Mouse (Mus musculus): ENCODE measurements around the gene Adh6a. TPM values are rescaled to one million over a fixed set of nuclear protein-coding genes. Genes with fewer than 3 reads are reported as not detected.

Adh6a gene
- total RNA-seq (2015) (not detected in 2 replicates), total RNA-seq (2017) (not detected in 2 replicates)

- no peak for ATAC-seq (replicated peaks; ENCODE audit: poor library complexity)
Observed at GRCm38 (mm10) chr3:138312965-138313364, at the start of gene Adh6a. Adh6a (plus strand) TSS chr3:138313286.

GRCm38 (mm10) chr3:138264648-138265047 lies 48.4 kb upstream of the Adh6a start:
- ATAC-seq (replicated peaks; ENCODE audit: poor library complexity): no peak

- ATAC-seq (replicated peaks; ENCODE audit: poor library complexity): no peak
Observed at GRCm38 (mm10) chr3:138270507-138270906, 42.6 kb upstream of the Adh6a start.

GRCm38 (mm10) chr3:138271297-138271696 lies 41.8 kb upstream of the Adh6a start:
- no peak for ATAC-seq (replicated peaks; ENCODE audit: poor library complexity)

GRCm38 (mm10) chr3:138273080-138273479 lies 40.0 kb upstream of the Adh6a start:
- ATAC-seq (replicated peaks; ENCODE audit: poor library complexity): no peak

GRCm38 (mm10) chr3:138275100-138275499 lies 38.0 kb upstream of the Adh6a start:
- ATAC-seq (replicated peaks; ENCODE audit: poor library complexity): no peak

- no peak for ATAC-seq (replicated peaks; ENCODE audit: poor library complexity)
Observed at GRCm38 (mm10) chr3:138282556-138282955, 30.5 kb upstream of the Adh6a start.

GRCm38 (mm10) chr3:138283831-138284230 lies 29.3 kb upstream of the Adh6a start:
- no peak for ATAC-seq (replicated peaks; ENCODE audit: poor library complexity)

- ATAC-seq (replicated peaks; ENCODE audit: poor library complexity): no peak
Observed at GRCm38 (mm10) chr3:138285986-138286385, 27.1 kb upstream of the Adh6a start.

GRCm38 (mm10) chr3:138287686-138288085 lies 25.4 kb upstream of the Adh6a start:
- no peak for ATAC-seq (replicated peaks; ENCODE audit: poor library complexity)

GRCm38 (mm10) chr3:138290672-138291071 lies 22.4 kb upstream of the Adh6a start:
- no peak for ATAC-seq (replicated peaks; ENCODE audit: poor library complexity)

- no peak for ATAC-seq (replicated peaks; ENCODE audit: poor library complexity)
Observed at GRCm38 (mm10) chr3:138291529-138292117, 21.5 kb upstream of the Adh6a start.

- no peak for ATAC-seq (replicated peaks; ENCODE audit: poor library complexity)
Observed at GRCm38 (mm10) chr3:138293298-138293895, 19.7 kb upstream of the Adh6a start.

GRCm38 (mm10) chr3:138300130-138300529 lies 13.0 kb upstream of the Adh6a start:
- no peak for ATAC-seq (replicated peaks; ENCODE audit: poor library complexity)

GRCm38 (mm10) chr3:138302676-138303075 lies 10.4 kb upstream of the Adh6a start:
- no peak for ATAC-seq (replicated peaks; ENCODE audit: poor library complexity)

GRCm38 (mm10) chr3:138303771-138304488 lies 9.2 kb upstream of the Adh6a start:
- no peak for ATAC-seq (replicated peaks; ENCODE audit: poor library complexity)

- ATAC-seq (replicated peaks; ENCODE audit: poor library complexity): no peak
Observed at GRCm38 (mm10) chr3:138304489-138304871, 8.6 kb upstream of the Adh6a start.

- no peak for ATAC-seq (replicated peaks; ENCODE audit: poor library complexity)
Observed at GRCm38 (mm10) chr3:138305486-138306289, 7.4 kb upstream of the Adh6a start.

GRCm38 (mm10) chr3:138306290-138306683 lies 6.8 kb upstream of the Adh6a start:
- ATAC-seq (replicated peaks; ENCODE audit: poor library complexity): no peak

GRCm38 (mm10) chr3:138309910-138310309 lies 3.2 kb upstream of the Adh6a start:
- ATAC-seq (replicated peaks; ENCODE audit: poor library complexity): no peak

GRCm38 (mm10) chr3:138311015-138311414 lies 2.1 kb upstream of the Adh6a start:
- ATAC-seq (replicated peaks; ENCODE audit: poor library complexity): no peak

All from megakaryocyte progenitor cell, adult 5-6 weeks (primary cell).